In genomic region chr4:137844656-137845055, GRCm38 (mm10) we compare ENCODE assay signal across 9 mouse cellular contexts. TPM values are rescaled to one million over a fixed set of nuclear protein-coding genes. Genes with fewer than 3 reads are reported as not detected.
DNase-seq lines count a peak whose midpoint lies in the region; ATAC-seq and TF ChIP-seq lines count a peak whose summit lies in the region.
"Had no signal": no experiment of that assay in that cellular context is flagged by ENCODE, and none has a peak within 500 bp of the region (broad histone marks: within the 10 kb centered on the region; RNA-seq: fewer than 3 reads in every experiment).

No protein-coding gene starts in this region.

- no peak for TF ChIP-seq POLR2A in heart, adult 2 months (IDR thresholded peaks at IDR 0.05; ENCODE audit: insufficient read depth, low read depth, low read length)

- H3K27me3 ChIP-seq in heart, adult 2 months (ENCODE audit: control insufficient read depth, insufficient read depth, low read length): no peaks in the 10 kb centered on the region
- no peaks in the 10 kb centered on the region for H3K27me3 ChIP-seq in midbrain, embryonic 16.5 days (ENCODE audit: control insufficient read depth, insufficient read depth, low read depth, low read length)
- no peaks in the 10 kb centered on the region for H3K27me3 ChIP-seq in stomach, embryonic 16.5 days (ENCODE audit: control insufficient read depth, insufficient read depth, low read length)

- H3K9me3 ChIP-seq in midbrain, embryonic 16.5 days (replicated peaks; ENCODE audit: control insufficient read depth, low read length, poor library complexity, severe bottlenecking): no peaks in the 10 kb centered on the region
- no peaks in the 10 kb centered on the region for H3K9me3 ChIP-seq in stomach, embryonic 16.5 days (replicated peaks; ENCODE audit: control insufficient read depth, low read length)

- TF ChIP-seq CTCF in heart, adult 2 months (IDR thresholded peaks at IDR 0.05): peak; percentile 91

- H3K4me2 ChIP-seq in midbrain, embryonic 16.5 days (ENCODE audit: low read length): no peak overlapping the region
- H3K4me2 ChIP-seq in stomach, embryonic 16.5 days (ENCODE audit: low read depth, low read length): no peak overlapping the region
- H3K4me2 ChIP-seq: limb, embryonic 13.5 days had no signal

- 18% methylated on average over 11 of the region's 11 CpGs for WGBS in heart, adult 2 months
- 26% methylated on average over 11 of the region's 11 CpGs for WGBS in midbrain, embryonic 16.5 days
- whole genome bisulfite sequencing in stomach, embryonic 16.5 days: 22% methylated on average over 11 of the region's 11 CpGs

- peak; percentile 91 for TF ChIP-seq EP300 in heart, adult 2 months (IDR thresholded peaks at IDR 0.05; ENCODE audit: insufficient read depth, low read depth, low read length)

- intact Hi-C loops in heart, adult 2 months (cut with DNase I): loop anchor here (1.0 to 10.0 kb wide), 3 partner anchors 109 to 310 kb away; no protein-coding TSS in a partner anchor
- intact Hi-C loops in heart, postnatal 25 days (cut with DNase I): loop anchor here (1.0 kb wide), 1 partner anchor 108 kb away; no protein-coding TSS in a partner anchor
- intact Hi-C loops in heart, postnatal 14 days (cut with DNase I): loop anchor here (1.0 to 5.0 kb wide), 3 partner anchors 100 to 263 kb away; no protein-coding TSS in a partner anchor
- intact Hi-C loops in left cerebral cortex, postnatal 14 days (cut with DNase I): no loop called here

- H3K4me1 ChIP-seq in heart, adult 2 months (ENCODE audit: control insufficient read depth, insufficient read depth, low read length): no peaks in the 10 kb centered on the region
- no peaks in the 10 kb centered on the region for H3K4me1 ChIP-seq in midbrain, embryonic 16.5 days (ENCODE audit: control insufficient read depth, insufficient read depth, low read length)
- H3K4me1 ChIP-seq in stomach, embryonic 16.5 days (ENCODE audit: control insufficient read depth, insufficient read depth, low read length): no peaks in the 10 kb centered on the region
- H3K4me1 ChIP-seq: limb, embryonic 13.5 days had no signal

- no peak overlapping the region for H3K27ac ChIP-seq in heart, adult 2 months
- H3K27ac ChIP-seq in midbrain, embryonic 16.5 days (ENCODE audit: low read length): no peak overlapping the region
- no peak overlapping the region for H3K27ac ChIP-seq in stomach, embryonic 16.5 days (ENCODE audit: low read length)
- H3K27ac ChIP-seq: limb, embryonic 13.5 days had no signal

- no peaks in the 10 kb centered on the region for H3K36me3 ChIP-seq in heart, adult 2 months (ENCODE audit: control insufficient read depth, insufficient read depth, low read length)
- no peaks in the 10 kb centered on the region for H3K36me3 ChIP-seq in midbrain, embryonic 16.5 days (ENCODE audit: control insufficient read depth, insufficient read depth, low read length)
- H3K36me3 ChIP-seq in stomach, embryonic 16.5 days (ENCODE audit: control insufficient read depth, insufficient read depth, low read length): no peaks in the 10 kb centered on the region
- H3K36me3 ChIP-seq: limb, embryonic 13.5 days had no signal

- DNase-seq in heart, adult 2 months: peak; percentile 73 to 84
- DNase-seq in heart, postnatal 25 days (ENCODE audit: low spot score): no peak
- DNase-seq in NIH3T3 (ENCODE audit: low read depth): peak; percentile 82
- DNase-seq in heart, postnatal 14 days: peak; percentile 82 to 89
- DNase-seq in left cerebral cortex, postnatal 14 days (ENCODE audit: low spot score in 2 of 2): peak; percentile 64 to 81

- no peaks in the 10 kb centered on the region for H3K79me2 ChIP-seq in heart, adult 2 months (replicated peaks; ENCODE audit: control insufficient read depth, insufficient read depth, low read length)

- H3K9ac ChIP-seq in heart, adult 2 months (ENCODE audit: low read depth, low read length): no peak overlapping the region
- no peak overlapping the region for H3K9ac ChIP-seq in midbrain, embryonic 16.5 days (ENCODE audit: low read depth, low read length)
- H3K9ac ChIP-seq in stomach, embryonic 16.5 days (ENCODE audit: low read length): no peak overlapping the region
- H3K9ac ChIP-seq: limb, embryonic 13.5 days had no signal

- ATAC-seq in common myeloid progenitor, adult 5-6 weeks (replicated peaks; ENCODE audit: low read depth, poor library complexity, severe bottlenecking): peak; percentile 80
- ATAC-seq in midbrain, embryonic 16.5 days: peak; percentile 64; the same call in 1 of the 2 replicates
- peak; percentile 62; the same call in 1 of the 2 replicates for ATAC-seq in stomach, embryonic 16.5 days (ENCODE audit: insufficient read depth, low FRiP score)

- no peak overlapping the region for H3K4me3 ChIP-seq in heart, adult 2 months
- no peak overlapping the region for H3K4me3 ChIP-seq in midbrain, embryonic 16.5 days (ENCODE audit: low read depth, low read length)
- no peak overlapping the region for H3K4me3 ChIP-seq in stomach, embryonic 16.5 days (replicated peaks; ENCODE audit: low read length)
- H3K4me3 ChIP-seq: limb, embryonic 13.5 days had no signal

RNA-seq across cellular contexts. Expression of gene Ece1, which starts 17.4 kb away (rescaled TPM):
- total RNA-seq in heart, adult 2 months (2021): 100 to 1,000 TPM; 102 to 120 TPM
- 23.3 and 27.3 TPM in 2 replicates for polyA plus RNA-seq in heart, adult 2 months (2012; rRNA removed)
- 100 to 1,000 TPM in 1 of 2 experiments, 10 to 100 TPM in 1; 91.2 to 111 TPM for total RNA-seq in heart, postnatal 25 days (2021)
- 6.5 and 8.9 TPM in 2 replicates for total RNA-seq in common myeloid progenitor, adult 5-6 weeks (2017)
- 100 to 1,000 TPM in 1 of 2 experiments, 10 to 100 TPM in 1; 94.5 to 117 TPM for total RNA-seq in heart, postnatal 14 days (2021)
- 10 to 100 TPM; 80.9 to 84.3 TPM for total RNA-seq in left cerebral cortex, postnatal 14 days (2021)
- polyA plus RNA-seq in midbrain, embryonic 16.5 days (2015; fragmentation: Nextera tagmentation; extraction: Ambion mirVana): 20.8 and 21.3 TPM in 2 replicates
- 48.6 and 59.9 TPM in 2 replicates for polyA plus RNA-seq in stomach, embryonic 16.5 days (2015; fragmentation: Nextera tagmentation; extraction: Ambion mirVana)

RNA-seq across cellular contexts. Expression of gene Alpl, which starts 48.5 kb away (rescaled TPM):
- total RNA-seq in heart, adult 2 months (2021): 10 to 100 TPM; 55.6 to 64.8 TPM
- 33.2 and 47.8 TPM in 2 replicates for polyA plus RNA-seq in heart, adult 2 months (2012; rRNA removed)
- total RNA-seq in heart, postnatal 25 days (2021): 10 to 100 TPM; 52.8 to 68.3 TPM
- not detected in 2 replicates for total RNA-seq in common myeloid progenitor, adult 5-6 weeks (2017)
- 10 to 100 TPM; 51.5 to 72.3 TPM for total RNA-seq in heart, postnatal 14 days (2021)
- 1 to 10 TPM; 8.0 to 8.8 TPM for total RNA-seq in left cerebral cortex, postnatal 14 days (2021)
- 9.1 and 12.1 TPM in 2 replicates for polyA plus RNA-seq in midbrain, embryonic 16.5 days (2015; fragmentation: Nextera tagmentation; extraction: Ambion mirVana)
- 9.8 and 10.5 TPM in 2 replicates for polyA plus RNA-seq in stomach, embryonic 16.5 days (2015; fragmentation: Nextera tagmentation; extraction: Ambion mirVana)

Comparison
In these comparisons a context has a peak if more than half of its experiments do, and no peak if none do; other contexts are left out.
1. RNA of gene Alpl, which starts 48.5 kb away (total RNA-seq): 51.5 to 72.3 TPM in heart, postnatal 14 days, 52.8 to 68.3 TPM in heart, postnatal 25 days and 55.6 to 64.8 TPM in heart, adult 2 months; 8.0 to 8.8 TPM in left cerebral cortex, postnatal 14 days and not detected in common myeloid progenitor, adult 5-6 weeks; every median in the first group is over 4 times any median in the second.
2. Peak in every context shown above with its lines, with median percentiles within 50 percentile points of each other: ATAC-seq.